Mouse (Mus musculus) right cerebral cortex, adult 2 months (tissue): ENCODE data around the gene Vat1.
"Not testable (repeated sequence)": the region's sequence is repeated elsewhere in the genome, so short reads cannot be mapped to it uniquely, and the experiment has no call there.

Experiments used
- DNase-seq, 2 experiments: peaks; one replicate each; pipeline ENCODE4 v3.0.0; 2021 to 2022; ENCODE audit warnings: low spot score in 2 of 2

Vat1 gene

DNA sequence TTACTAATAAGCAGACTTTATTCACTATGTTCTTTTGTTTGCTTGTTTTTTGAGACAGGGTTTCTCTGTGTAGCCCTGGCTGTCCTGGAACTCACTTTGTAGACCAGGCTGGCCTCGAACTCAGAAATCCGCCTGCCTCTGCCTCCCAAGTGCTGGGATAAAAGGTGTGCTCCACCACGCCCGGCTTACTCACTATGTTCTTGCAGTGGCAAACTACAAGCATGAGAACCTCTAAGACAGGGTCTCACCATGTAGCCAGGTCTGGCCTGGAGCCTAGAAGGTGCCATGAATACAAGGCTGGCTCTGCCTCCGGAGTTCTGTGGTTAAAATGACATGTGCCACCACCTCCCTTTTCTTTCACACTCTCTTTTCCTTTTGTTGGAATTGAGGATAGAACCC is 521 bp upstream of the Vat1 start:
- not testable (repeated sequence) for DNase-seq

DNA sequence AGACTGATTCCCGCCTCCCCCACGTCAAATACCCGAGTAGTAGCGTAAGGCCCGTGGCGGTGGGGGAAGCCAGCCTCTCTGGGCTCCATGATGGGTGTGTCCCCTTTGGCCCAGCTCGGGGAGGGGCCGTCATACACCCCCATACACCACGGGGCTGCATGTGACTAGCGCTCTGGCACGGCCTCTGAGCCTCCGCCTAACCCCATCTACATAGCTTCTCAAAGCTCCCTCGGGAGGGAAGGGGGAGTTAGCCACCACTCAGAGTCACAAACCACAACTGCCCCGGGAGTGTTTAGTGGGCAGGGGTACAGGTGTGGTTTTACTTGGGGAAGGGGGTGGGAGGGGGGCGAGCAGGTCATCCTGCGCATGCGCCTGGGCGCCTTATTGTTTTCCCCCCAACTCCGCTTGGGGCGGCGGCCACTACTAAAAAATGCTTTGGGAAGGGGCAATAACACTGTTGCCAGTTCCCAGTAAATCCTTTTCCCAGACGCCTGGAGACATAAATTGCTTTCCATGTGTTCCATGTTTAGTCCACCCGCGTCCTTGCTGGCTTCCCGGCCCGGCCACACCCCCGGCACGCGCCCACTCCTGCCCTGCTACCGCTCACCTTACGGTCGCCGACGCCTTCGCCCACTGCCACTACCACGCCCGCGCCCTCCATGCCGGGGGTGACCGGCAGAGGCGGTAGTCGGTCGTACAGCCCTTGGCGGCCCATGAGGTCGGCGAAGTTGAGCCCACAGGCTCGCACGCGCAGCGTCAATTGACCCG is 745 bp downstream of the Vat1 start:
- no peak for DNase-seq

DNA sequence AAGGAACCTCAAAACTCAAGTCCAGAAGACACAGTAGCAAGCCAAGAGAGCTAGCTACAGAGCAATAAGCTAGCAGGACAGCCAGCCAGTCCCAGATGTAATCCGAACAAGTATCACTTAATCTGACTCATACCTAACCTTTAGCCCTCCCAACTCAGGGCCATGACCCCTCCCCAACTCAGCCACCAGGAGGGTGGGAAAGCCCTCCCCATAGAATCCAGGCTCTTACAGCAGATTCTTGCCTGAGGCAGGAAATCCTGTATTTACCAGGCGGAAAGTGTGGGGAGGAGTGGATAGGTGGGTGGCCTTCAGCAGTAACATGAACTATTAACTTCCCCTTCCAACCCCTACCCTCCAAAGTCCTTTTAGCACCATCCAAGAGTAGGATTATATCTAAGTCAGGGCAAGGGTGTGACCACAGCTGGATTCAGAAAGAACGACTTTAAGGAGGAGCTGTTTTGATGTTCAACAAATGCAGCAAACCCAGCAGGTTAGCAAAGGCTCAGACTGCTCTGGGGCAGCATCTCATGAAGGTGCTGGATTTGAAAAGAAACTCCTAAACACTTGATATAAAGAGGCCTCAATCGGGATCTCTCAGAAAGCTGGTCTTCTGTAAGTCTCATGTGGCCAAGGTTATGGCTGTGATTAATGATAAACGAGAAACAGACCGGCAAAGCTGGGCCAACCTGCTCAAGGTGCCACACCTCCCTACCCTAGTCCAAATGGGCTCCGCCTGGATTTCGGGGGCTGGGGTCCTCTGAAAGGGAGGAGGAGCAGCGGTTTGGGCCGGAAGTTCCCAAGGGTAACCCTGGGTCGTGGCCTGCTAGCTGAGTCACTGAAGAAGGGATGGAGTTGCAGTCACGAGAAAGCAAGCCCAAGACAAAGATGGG is 1.6 kb downstream of the Vat1 start, which contains the start of gene Rnd2:
Gene Rnd2 (plus strand): TSS at position 789 of the 890 bp plus-strand sequence.
- DNase-seq = no peak

DNA sequence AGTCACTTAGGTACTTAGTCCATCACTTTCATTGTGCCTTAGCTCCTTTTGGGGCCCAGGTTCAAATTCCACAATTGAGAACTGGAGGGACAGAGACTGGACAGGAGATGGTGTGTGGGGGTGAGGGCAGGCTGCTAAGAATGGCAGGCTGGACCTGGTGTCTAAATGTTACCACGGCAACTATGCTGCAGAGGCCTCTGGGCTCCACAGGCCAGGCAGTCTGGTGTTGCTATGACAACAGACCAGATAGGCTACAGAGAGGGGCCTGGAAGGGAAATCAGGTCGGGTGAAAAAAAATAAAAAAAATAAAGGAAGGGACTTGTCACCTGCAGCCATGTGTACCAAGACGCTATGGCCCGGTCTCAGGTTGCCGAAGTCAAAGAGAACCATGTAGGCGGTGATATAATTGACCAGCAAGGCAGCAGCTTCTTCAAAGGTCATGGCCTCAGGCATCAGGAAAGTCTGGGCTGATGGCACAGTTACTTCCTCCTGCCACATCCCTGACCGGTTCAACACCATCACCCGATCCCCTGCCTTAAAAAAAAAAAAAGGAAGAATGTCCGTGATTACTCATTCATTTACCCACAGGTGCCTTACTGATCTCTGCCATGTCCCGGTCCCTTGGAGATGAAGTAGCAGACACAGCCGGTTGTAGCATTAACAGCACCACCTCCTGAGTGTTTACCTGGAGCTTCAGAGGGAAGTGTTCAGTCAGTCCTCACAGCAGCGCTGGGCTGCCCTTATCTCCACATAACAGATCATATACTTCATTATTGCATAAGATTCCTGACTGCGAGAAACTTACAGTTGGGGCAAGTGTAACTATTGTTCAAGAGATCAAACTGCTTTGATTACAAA is 3.2 kb downstream of the Vat1 start:
- DNase-seq = no peak

GRCm38 (mm10) chr11:101462141-101462540 is 3.9 kb downstream of the Vat1 start:
- DNase-seq = no peak

DNA sequence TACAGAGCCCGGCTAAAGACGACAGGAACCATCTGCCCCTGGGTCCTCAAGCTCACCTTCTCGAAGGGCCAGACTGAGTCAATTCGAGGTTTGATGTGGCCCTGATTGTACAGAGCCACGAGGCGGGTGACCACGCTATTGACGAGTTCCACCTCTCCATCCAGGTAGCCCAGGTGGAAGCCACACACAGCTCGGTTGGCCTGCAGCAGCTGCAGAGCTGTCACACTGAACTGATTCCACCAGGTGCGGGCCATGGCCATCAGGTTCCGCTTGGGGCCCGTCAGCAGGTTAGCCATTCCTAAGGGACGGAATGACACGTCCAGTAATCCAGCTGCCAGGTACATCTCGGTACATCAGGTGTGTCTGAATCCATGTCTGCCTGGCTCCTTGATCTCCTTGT is 5.7 kb downstream of the Vat1 start:
- no peak for DNase-seq

- no peak for DNase-seq
These were observed 6.3 kb downstream of the Vat1 start for GRCm38 (mm10) chr11:101459716-101460115.

DNA sequence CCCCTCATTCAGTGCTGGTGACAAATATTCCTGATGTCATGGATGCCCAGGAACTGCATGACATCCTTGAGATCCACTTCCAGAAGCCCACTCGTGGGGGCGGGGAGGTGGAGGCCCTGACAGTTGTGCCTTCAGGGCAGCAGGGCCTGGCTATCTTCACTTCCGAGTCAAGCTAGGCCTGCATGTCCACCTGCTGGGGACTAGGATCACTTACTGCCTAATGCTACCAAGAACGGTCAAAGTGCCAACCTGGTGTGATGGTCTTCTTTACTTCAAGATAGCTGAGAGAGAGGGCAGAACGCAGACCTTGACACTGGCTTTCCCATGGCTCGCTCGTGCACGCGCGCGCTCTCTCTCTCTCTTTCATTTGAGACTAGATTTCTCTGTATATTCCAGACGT is 7.8 kb downstream of the Vat1 start:
- no peak for DNase-seq

- DNase-seq = no peak
These were observed 8.4 kb downstream of the Vat1 start for GRCm38 (mm10) chr11:101457631-101458030.

GRCm38 (mm10) chr11:101455627-101456026 is 10.4 kb downstream of the Vat1 start:
- no peak for DNase-seq

- DNase-seq = no peak
These were observed 11.3 kb downstream of the Vat1 start for GRCm38 (mm10) chr11:101454702-101455101.

GRCm38 (mm10) chr11:101452093-101452774 is 13.8 kb downstream of the Vat1 start:
- no peak for DNase-seq

DNA sequence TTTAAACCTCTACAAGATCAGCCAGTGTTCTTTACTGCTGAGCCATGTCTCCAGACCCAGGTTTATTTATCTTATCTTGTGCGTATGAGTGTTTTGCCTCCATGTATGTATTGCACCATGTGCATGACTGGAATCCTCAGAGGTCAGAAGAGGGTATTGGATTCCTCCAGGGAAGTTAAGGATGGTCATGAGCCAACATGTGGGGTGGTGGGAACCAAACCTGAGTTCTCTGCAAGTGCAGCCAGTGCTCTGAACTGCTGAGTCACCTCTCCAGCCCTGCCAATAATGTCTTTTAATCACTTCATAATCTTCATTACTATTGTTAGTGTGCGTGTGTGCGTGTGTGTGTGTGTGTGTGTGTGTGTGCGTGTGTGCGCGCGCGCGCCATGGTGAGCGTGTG is 14.5 kb downstream of the Vat1 start:
- no peak for DNase-seq

GRCm38 (mm10) chr11:101450394-101450793 is 15.6 kb downstream of the Vat1 start:
- no peak for DNase-seq

DNA sequence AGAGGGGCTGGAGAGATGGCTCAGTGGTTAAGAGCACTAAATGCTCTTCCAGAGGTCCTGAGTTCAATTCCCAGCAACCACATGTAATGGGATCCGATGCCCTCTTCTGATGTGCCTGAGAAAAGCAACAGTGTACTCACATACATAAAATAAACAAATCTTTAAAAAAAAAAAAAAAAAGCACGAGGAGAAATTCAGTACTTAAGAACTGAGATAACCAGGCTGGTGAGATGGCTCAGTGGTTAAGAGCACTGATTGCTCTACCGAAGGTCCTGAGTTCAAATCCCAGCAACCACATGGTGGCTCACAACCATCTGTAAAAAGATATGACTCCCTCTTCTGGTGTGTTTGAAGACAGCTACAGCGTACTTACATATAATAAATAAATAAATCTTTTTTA is 16.4 kb downstream of the Vat1 start:
- not testable (repeated sequence) for DNase-seq

- no peak for DNase-seq
These were observed 17.1 kb downstream of the Vat1 start for GRCm38 (mm10) chr11:101448899-101449298.

DNA sequence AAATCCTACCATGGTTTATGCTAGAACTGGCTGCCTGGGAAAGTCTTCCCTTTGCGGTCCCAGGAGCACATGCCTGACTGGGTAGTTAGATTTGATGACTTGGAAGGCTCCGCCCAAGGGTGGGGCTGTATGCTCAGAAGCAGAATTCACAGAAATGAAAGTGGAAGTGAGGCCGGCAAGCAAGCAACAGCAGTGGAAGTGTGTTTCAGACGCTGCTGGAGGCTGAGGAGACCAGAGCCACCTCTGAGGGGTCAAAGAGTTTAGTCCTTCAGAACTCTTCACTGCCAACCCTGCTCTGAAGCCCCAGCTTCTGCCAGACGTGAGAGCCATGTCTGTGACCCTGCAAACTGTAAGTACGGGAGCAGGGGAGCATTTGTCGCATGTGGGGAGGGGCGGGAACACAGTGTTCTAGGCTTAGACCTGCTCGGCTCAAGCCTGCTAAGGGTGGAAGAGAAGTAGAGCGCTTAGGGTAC is 17.7 kb downstream of the Vat1 start, which contains the start of gene Ifi35:
Gene Ifi35 (plus strand): TSS at position 134 of the 473 bp plus-strand sequence.
- DNase-seq = no peak

DNA sequence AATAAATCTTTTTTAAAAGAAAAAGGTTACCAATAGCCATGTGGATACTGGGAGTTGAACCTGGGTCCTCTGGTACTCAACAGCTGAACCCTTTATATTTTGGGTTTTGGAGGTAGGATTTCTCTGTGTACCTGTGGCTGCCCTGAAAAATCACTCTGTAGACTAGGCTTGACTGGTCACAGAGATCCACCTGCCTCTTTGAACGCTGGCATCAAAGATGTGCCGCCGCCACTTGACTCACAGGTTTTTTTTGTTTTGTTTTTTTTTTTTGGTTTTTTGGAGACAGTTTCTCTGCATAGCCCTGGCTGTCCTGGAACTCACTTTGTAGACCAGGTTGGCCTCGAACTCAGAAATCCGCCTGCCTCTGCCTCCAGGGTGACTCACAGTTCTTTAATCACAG is 18.2 kb downstream of the Vat1 start:
- no peak for DNase-seq

GRCm38 (mm10) chr11:101446860-101447259 is 19.2 kb downstream of the Vat1 start:
- DNase-seq = not testable (repeated sequence)

DNA sequence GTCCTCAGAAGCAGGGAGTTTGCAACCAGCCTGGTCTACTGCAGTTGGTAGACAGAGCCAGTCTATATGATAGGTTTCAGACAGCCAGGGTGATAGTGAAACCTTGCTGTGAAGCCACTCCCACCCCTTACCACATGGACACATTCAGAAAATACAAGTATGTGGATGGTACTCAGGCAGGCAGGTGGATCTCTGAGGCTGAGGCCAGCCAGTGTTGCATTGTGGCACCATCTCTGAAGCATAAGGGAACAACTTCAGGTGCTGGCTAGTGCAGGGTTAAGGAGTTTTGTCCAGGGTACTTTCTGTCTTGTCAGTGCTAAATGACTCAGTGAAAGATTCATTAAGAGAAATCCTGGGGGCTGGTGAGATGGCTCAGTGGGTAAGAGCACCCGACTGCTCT is 19.7 kb downstream of the Vat1 start:
- no peak for DNase-seq

GRCm38 (mm10) chr11:101442760-101443159 is 23.3 kb downstream of the Vat1 start:
- no peak for DNase-seq
